ENCODE assay signal across 20 mouse cellular contexts in the genomic region with DNA sequence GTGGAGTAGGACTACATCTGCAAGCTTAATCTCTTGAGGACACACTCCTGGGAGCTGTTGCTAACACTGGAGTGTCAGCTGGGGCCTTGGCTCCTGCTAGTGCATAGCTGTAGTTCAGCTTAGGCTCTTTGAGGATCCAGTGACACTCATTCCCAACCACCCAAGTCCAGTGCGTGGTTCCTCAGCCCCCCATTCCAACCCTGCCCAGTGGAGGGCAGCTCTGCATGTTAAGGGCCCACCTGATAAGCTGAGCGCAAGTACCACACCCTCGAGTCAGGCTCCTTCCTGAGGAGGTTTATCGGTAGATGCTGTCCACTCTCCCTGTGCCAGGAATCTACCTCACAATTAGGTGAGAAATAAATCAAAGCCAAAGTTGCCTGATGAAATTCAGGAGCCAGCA. TPM values are rescaled to one million over a fixed set of nuclear protein-coding genes. Genes with fewer than 3 reads are reported as not detected.
DNase-seq lines count a peak whose midpoint lies in the region; ATAC-seq and TF ChIP-seq lines count a peak whose summit lies in the region.
"Had no signal": no experiment of that assay in that cellular context is flagged by ENCODE, and none has a peak within 500 bp of the region (broad histone marks: within the 10 kb centered on the region; RNA-seq: fewer than 3 reads in every experiment).

No protein-coding gene starts in this region.

- H3K4me2 ChIP-seq in heart, embryonic 12.5 days = peak overlapping the region; percentile 32
- no peak overlapping the region for H3K4me2 ChIP-seq in lung, embryonic 14.5 days
- H3K4me2 ChIP-seq in intestine, embryonic 16.5 days (ENCODE audit: low read depth, low read length) = 0 out of 2 replicates have a peak overlapping the region, but pooled peaks have one; percentile 26
- no peak overlapping the region for H3K4me2 ChIP-seq in forebrain, postnatal 0 days (ENCODE audit: low read depth)
- H3K4me2 ChIP-seq: limb, embryonic 12.5 days; neural tube, embryonic 13.5 days had no signal

- H3K4me3 ChIP-seq in heart, embryonic 12.5 days = no peak overlapping the region
- H3K4me3 ChIP-seq in lung, embryonic 14.5 days (ENCODE audit: low read depth, low read length) = no peak overlapping the region
- H3K4me3 ChIP-seq in intestine, embryonic 16.5 days (ENCODE audit: low read length) = no peak overlapping the region
- no peak overlapping the region for H3K4me3 ChIP-seq in forebrain, postnatal 0 days (ENCODE audit: low read depth, low read length)
- H3K4me3 ChIP-seq: limb, embryonic 12.5 days; neural tube, embryonic 13.5 days had no signal

- no peak overlapping the region for H3K27ac ChIP-seq in heart, embryonic 12.5 days (ENCODE audit: poor library complexity, severe bottlenecking)
- H3K27ac ChIP-seq in lung, embryonic 14.5 days (ENCODE audit: low read depth) = peak overlapping the region; percentile 54; the same call in 1 of the 2 replicates
- no peak overlapping the region for H3K27ac ChIP-seq in intestine, embryonic 16.5 days (ENCODE audit: low read length)
- H3K27ac ChIP-seq in forebrain, postnatal 0 days (ENCODE audit: low read depth, low read length) = no peak overlapping the region
- H3K27ac ChIP-seq: limb, embryonic 12.5 days; neural tube, embryonic 13.5 days had no signal

- peaks cover 73% of the 10 kb centered on the region for H3K27me3 ChIP-seq in heart, embryonic 12.5 days (replicated peaks)
- H3K27me3 ChIP-seq in lung, embryonic 14.5 days (ENCODE audit: insufficient read depth, low read length) = no peaks in the 10 kb centered on the region
- no peaks in the 10 kb centered on the region; the same call in 1 of the 2 replicates for H3K27me3 ChIP-seq in intestine, embryonic 16.5 days (replicated peaks; ENCODE audit: control insufficient read depth, insufficient read depth, low read length)
- H3K27me3 ChIP-seq in forebrain, postnatal 0 days (ENCODE audit: insufficient read depth, low read length) = no peaks in the 10 kb centered on the region
- H3K27me3 ChIP-seq: neural tube, embryonic 13.5 days had no signal

- no peak overlapping the region for H3K9ac ChIP-seq in heart, embryonic 12.5 days
- H3K9ac ChIP-seq in lung, embryonic 14.5 days = no peak overlapping the region
- no peak overlapping the region for H3K9ac ChIP-seq in intestine, embryonic 16.5 days (ENCODE audit: low read depth, low read length)
- no peak overlapping the region for H3K9ac ChIP-seq in forebrain, postnatal 0 days
- H3K9ac ChIP-seq: limb, embryonic 12.5 days; neural tube, embryonic 13.5 days had no signal

- 6% methylated on average over 4 of the region's 4 CpGs for WGBS in heart, embryonic 12.5 days
- WGBS in lung, embryonic 14.5 days = 19% methylated on average over 4 of the region's 4 CpGs
- whole genome bisulfite sequencing in intestine, embryonic 16.5 days = 48% methylated on average over 4 of the region's 4 CpGs
- WGBS in forebrain, postnatal 0 days = 88% methylated on average over 4 of the region's 4 CpGs

- peak; percentile 40 for ATAC-seq in heart, embryonic 12.5 days (ENCODE audit: insufficient number of reproducible peaks, low FRiP score)
- peak; percentile 52 for ATAC-seq in lung, embryonic 14.5 days (ENCODE audit: insufficient read depth)
- peak; percentile 57; the same call in 1 of the 2 replicates for ATAC-seq in intestine, embryonic 16.5 days
- ATAC-seq in megakaryocyte-erythroid progenitor cell, adult 5-6 weeks (replicated peaks; ENCODE audit: low FRiP score, low TSS enrichment, poor library complexity, severe bottlenecking) = 0 out of 2 replicates have a peak, but pooled peaks have one; percentile 22
- no peak for ATAC-seq in forebrain, postnatal 0 days
- ATAC-seq: inflammation-experienced regulatory T-cells, adult 6 months; midbrain, embryonic 16.5 days had no signal

- H3K9me3 ChIP-seq in heart, embryonic 12.5 days (replicated peaks) = no peaks in the 10 kb centered on the region
- no peaks in the 10 kb centered on the region for H3K9me3 ChIP-seq in lung, embryonic 14.5 days (ENCODE audit: low read depth, low read length)
- H3K9me3 ChIP-seq in intestine, embryonic 16.5 days (ENCODE audit: control insufficient read depth, low read length) = no peaks in the 10 kb centered on the region
- no peaks in the 10 kb centered on the region for H3K9me3 ChIP-seq in forebrain, postnatal 0 days (ENCODE audit: low read length)
- H3K9me3 ChIP-seq: limb, embryonic 12.5 days; neural tube, embryonic 13.5 days had no signal

- peaks cover 55% of the 10 kb centered on the region for H3K4me1 ChIP-seq in heart, embryonic 12.5 days (replicated peaks)
- peaks cover 16% of the 10 kb centered on the region for H3K4me1 ChIP-seq in lung, embryonic 14.5 days (ENCODE audit: insufficient read depth)
- peaks cover 4% of the 10 kb centered on the region; the same call in 1 of the 2 replicates for H3K4me1 ChIP-seq in intestine, embryonic 16.5 days (ENCODE audit: control insufficient read depth, insufficient read depth, low read length)
- no peaks in the 10 kb centered on the region for H3K4me1 ChIP-seq in forebrain, postnatal 0 days (ENCODE audit: insufficient read depth)
- H3K4me1 ChIP-seq: neural tube, embryonic 13.5 days had no signal

- no peak for DNase-seq in heart, adult 9 months (ENCODE audit: low spot score in 2 of 2)
- DNase-seq in lung, embryonic 14.5 days = peak; percentile 50
- no peak for DNase-seq in lung, postnatal 10 days
- no peak for DNase-seq in gastrocnemius, adult 8-10 months (ENCODE audit: low spot score in 2 of 2)
- DNase-seq in forebrain, postnatal 0 days = no peak
- DNase-seq: cerebellum, postnatal 10 days; kidney, postnatal 36 days; thymus, postnatal 14 days had no signal

- TF ChIP-seq CTCF in lung, embryonic 14.5 days (IDR thresholded peaks at IDR 0.05; ENCODE audit: low read depth) = no peak
- no peak for TF ChIP-seq CTCF in forebrain, postnatal 0 days (IDR thresholded peaks at IDR 0.05; ENCODE audit: low read depth)

- no peaks in the 10 kb centered on the region for H3K36me3 ChIP-seq in heart, embryonic 12.5 days
- peaks cover 11% of the 10 kb centered on the region; the same call in 1 of the 2 replicates for H3K36me3 ChIP-seq in lung, embryonic 14.5 days (ENCODE audit: insufficient read depth)
- H3K36me3 ChIP-seq in intestine, embryonic 16.5 days (ENCODE audit: control insufficient read depth, insufficient read depth, low read length) = no peaks in the 10 kb centered on the region
- no peaks in the 10 kb centered on the region for H3K36me3 ChIP-seq in forebrain, postnatal 0 days (ENCODE audit: insufficient read depth)
- H3K36me3 ChIP-seq: limb, embryonic 12.5 days; neural tube, embryonic 13.5 days had no signal

RNA-seq across cellular contexts. Expression of a gene that starts 32.9 kb away (rescaled TPM):
- polyA plus RNA-seq in heart, embryonic 12.5 days (2016; fragmentation: Nextera tagmentation; extraction: Ambion mirVana) = 3.2 TPM in 2 replicates
- polyA plus RNA-seq in lung, embryonic 14.5 days (2014; fragmentation: Nextera tagmentation; extraction: Ambion mirVana) = 61.4 and 67.5 TPM in 2 replicates
- 1.7 and 2.2 TPM in 2 replicates for polyA plus RNA-seq in intestine, embryonic 16.5 days (2015; fragmentation: Nextera tagmentation; extraction: Ambion mirVana)
- total RNA-seq in megakaryocyte-erythroid progenitor cell, adult 5-6 weeks (2014; fragmentation: Nextera tagmentation) = not detected in 2 replicates
- total RNA-seq in megakaryocyte-erythroid progenitor cell, adult 5-6 weeks (2017) = 0.19 TPM in 1 of 2 replicates, not detected in the other
- total RNA-seq in gastrocnemius, adult 8-10 months (2022) = 1 to 10 TPM in 3 of 4 experiments, under 1 TPM in 1; 0.68 to 2.7 (median 1.7) TPM
- total RNA-seq in forebrain, postnatal 0 days (2014; rRNA removed) = 1.9 and 5.1 TPM in 2 replicates
- polyA plus RNA-seq in forebrain, postnatal 0 days (2015; fragmentation: Nextera tagmentation; extraction: Ambion mirVana) = 0.42 and 0.44 TPM in 2 replicates
- total RNA-seq: megakaryocyte progenitor cell, adult 5-6 weeks had no signal
- polyA plus RNA-seq: inflammation-experienced regulatory T-cells, adult 6 months had no signal

RNA-seq across cellular contexts. Expression of a gene that starts 50.7 kb away (rescaled TPM):
- not detected in 2 replicates for polyA plus RNA-seq in heart, embryonic 12.5 days (2016; fragmentation: Nextera tagmentation; extraction: Ambion mirVana)
- not detected in 2 replicates for polyA plus RNA-seq in lung, embryonic 14.5 days (2014; fragmentation: Nextera tagmentation; extraction: Ambion mirVana)
- not detected in 2 replicates for polyA plus RNA-seq in intestine, embryonic 16.5 days (2015; fragmentation: Nextera tagmentation; extraction: Ambion mirVana)
- not detected in 2 replicates for total RNA-seq in megakaryocyte-erythroid progenitor cell, adult 5-6 weeks (2014; fragmentation: Nextera tagmentation)
- not detected in 2 replicates for total RNA-seq in megakaryocyte-erythroid progenitor cell, adult 5-6 weeks (2017)
- total RNA-seq in gastrocnemius, adult 8-10 months (2022) = not detected
- not detected in 2 replicates for total RNA-seq in forebrain, postnatal 0 days (2014; rRNA removed)
- not detected in 2 replicates for polyA plus RNA-seq in forebrain, postnatal 0 days (2015; fragmentation: Nextera tagmentation; extraction: Ambion mirVana)
- total RNA-seq: adrenal gland, adult 18-20 months; hematopoietic stem cell, adult 5-6 weeks; layer of hippocampus, postnatal 14 days; megakaryocyte progenitor cell, adult 5-6 weeks had no signal
- polyA plus RNA-seq: forebrain, embryonic 11.5 days; inflammation-experienced regulatory T-cells, adult 6 months; limb, embryonic 12.5 days; midbrain, embryonic 16.5 days; neural tube, embryonic 13.5 days had no signal

Comparison
In these comparisons a context has a peak if more than half of its experiments do, and no peak if none do; other contexts are left out.
1. H3K4me2 ChIP-seq: peak in heart, embryonic 12.5 days (single experiment) and intestine, embryonic 16.5 days (single experiment); none in lung, embryonic 14.5 days (single experiment) and forebrain, postnatal 0 days (single experiment).
2. RNA of a gene that starts 32.9 kb away (polyA plus RNA-seq): 61.4 to 67.5 TPM in lung, embryonic 14.5 days; 3.2 TPM in heart, embryonic 12.5 days, 1.7 to 2.2 TPM in intestine, embryonic 16.5 days and 0.42 to 0.44 TPM in forebrain, postnatal 0 days; every median in the first group is over 10 times any median in the second.